Mouse (Mus musculus): ENCODE measurements at regions not wholly inside any gene's neighbourhood (a gene's known extent, or its start where the extent isn't known, plus 50 kb on each side); places are given as distances from the start of the nearest gene placed in this dataset.
A peak's percentile ranks its signal among the peaks of the same experiment; 100 is the strongest.

GRCm38 (mm10) chr4:64228341-64228740, 181.5 kb upstream of the Tnc start:
- no peak for ATAC-seq
- Histone ChIP-seq H3K27ac (ENCODE audit: low read depth, low read length) (no peak overlapping the region), H3K4me1 (ENCODE audit: control insufficient read depth, insufficient read depth, low read length) (no peaks in the 10 kb centered on the region; the same call in 1 of the 2 replicates), H3K27me3 (replicated peaks; ENCODE audit: control insufficient read depth, insufficient read depth, low read length) (no peaks in the 10 kb centered on the region), H3K9ac (ENCODE audit: low read length) (no peak overlapping the region), H3K9me3 (replicated peaks; ENCODE audit: control insufficient read depth, low read length) (no peaks in the 10 kb centered on the region), H3K4me3 (ENCODE audit: low read depth, low read length) (no peak overlapping the region), H3K36me3 (ENCODE audit: control insufficient read depth, insufficient read depth, low read length) (no peaks in the 10 kb centered on the region), H3K4me2 (ENCODE audit: low read length) (no peak overlapping the region)
- 68% methylated on average over 3 of the region's 3 CpGs for WGBS
- no peak for DNase-seq (ENCODE audit: low spot score)

- Histone ChIP-seq H3K4me1 (ENCODE audit: control insufficient read depth, insufficient read depth, low read length) (no peaks in the 10 kb centered on the region; the same call in 1 of the 2 replicates), H3K4me3 (ENCODE audit: low read depth, low read length) (no peak overlapping the region), H3K4me2 (ENCODE audit: low read length) (no peak overlapping the region), H3K27ac (ENCODE audit: low read depth, low read length) (no peak overlapping the region), H3K9ac (ENCODE audit: low read length) (no peak overlapping the region), H3K27me3 (replicated peaks; ENCODE audit: control insufficient read depth, insufficient read depth, low read length) (no peaks in the 10 kb centered on the region), H3K36me3 (ENCODE audit: control insufficient read depth, insufficient read depth, low read length) (no peaks in the 10 kb centered on the region), H3K9me3 (replicated peaks; ENCODE audit: control insufficient read depth, low read length) (no peaks in the 10 kb centered on the region)
- ATAC-seq (no peak), DNase-seq (ENCODE audit: low spot score) (no peak)
These were observed 179.8 kb upstream of the Tnc start for GRCm38 (mm10) chr4:64226635-64227034.

GRCm38 (mm10) chr4:64224918-64225317, 178.1 kb upstream of the Tnc start:
- Histone ChIP-seq H3K9ac (ENCODE audit: low read length) (no peak overlapping the region), H3K4me2 (ENCODE audit: low read length) (no peak overlapping the region), H3K27me3 (replicated peaks; ENCODE audit: control insufficient read depth, insufficient read depth, low read length) (no peaks in the 10 kb centered on the region), H3K9me3 (replicated peaks; ENCODE audit: control insufficient read depth, low read length) (no peaks in the 10 kb centered on the region), H3K27ac (ENCODE audit: low read depth, low read length) (no peak overlapping the region), H3K4me3 (ENCODE audit: low read depth, low read length) (no peak overlapping the region), H3K4me1 (ENCODE audit: control insufficient read depth, insufficient read depth, low read length) (no peaks in the 10 kb centered on the region; the same call in 1 of the 2 replicates), H3K36me3 (ENCODE audit: control insufficient read depth, insufficient read depth, low read length) (no peaks in the 10 kb centered on the region)
- ATAC-seq (no peak), DNase-seq (ENCODE audit: low spot score) (peak; percentile 37)
- 65% methylated on average over 5 of the region's 5 CpGs for WGBS

- DNase-seq (ENCODE audit: low spot score) (no peak), ATAC-seq (no peak)
- WGBS = 85% methylated on average over 2 of the region's 2 CpGs
- Histone ChIP-seq H3K4me1 (ENCODE audit: control insufficient read depth, insufficient read depth, low read length) (no peaks in the 10 kb centered on the region; the same call in 1 of the 2 replicates), H3K4me2 (ENCODE audit: low read length) (no peak overlapping the region), H3K27me3 (replicated peaks; ENCODE audit: control insufficient read depth, insufficient read depth, low read length) (no peaks in the 10 kb centered on the region), H3K4me3 (ENCODE audit: low read depth, low read length) (no peak overlapping the region), H3K27ac (ENCODE audit: low read depth, low read length) (no peak overlapping the region), H3K36me3 (ENCODE audit: control insufficient read depth, insufficient read depth, low read length) (no peaks in the 10 kb centered on the region), H3K9me3 (replicated peaks; ENCODE audit: control insufficient read depth, low read length) (no peaks in the 10 kb centered on the region), H3K9ac (ENCODE audit: low read length) (no peak overlapping the region)
These were observed 173.0 kb upstream of the Tnc start for GRCm38 (mm10) chr4:64219802-64220201.

GRCm38 (mm10) chr4:64207118-64207868, 160.5 kb upstream of the Tnc start:
- peak; percentile 88 for DNase-seq (ENCODE audit: low spot score)
- Histone ChIP-seq H3K36me3 (ENCODE audit: control insufficient read depth, insufficient read depth, low read length) (no peaks in the 10 kb centered on the region), H3K4me2 (ENCODE audit: low read length) (no peak overlapping the region), H3K9ac (ENCODE audit: low read length) (no peak overlapping the region), H3K27ac (ENCODE audit: low read depth, low read length) (0 out of 2 replicates have a peak overlapping the region, but pooled peaks have one; percentile 28), H3K9me3 (replicated peaks; ENCODE audit: control insufficient read depth, low read length) (no peaks in the 10 kb centered on the region), H3K4me1 (ENCODE audit: control insufficient read depth, insufficient read depth, low read length) (no peaks in the 10 kb centered on the region), H3K4me3 (ENCODE audit: low read depth, low read length) (no peak overlapping the region), H3K27me3 (replicated peaks; ENCODE audit: control insufficient read depth, insufficient read depth, low read length) (no peaks in the 10 kb centered on the region)
- ATAC-seq = peak; percentile 98
- 8% methylated on average over 8 of the region's 8 CpGs for WGBS

- Histone ChIP-seq H3K27ac (ENCODE audit: low read depth, low read length) (0 out of 2 replicates have a peak overlapping the region, but pooled peaks have one; percentile 14), H3K9me3 (replicated peaks; ENCODE audit: control insufficient read depth, low read length) (no peaks in the 10 kb centered on the region), H3K9ac (ENCODE audit: low read length) (no peak overlapping the region), H3K4me3 (ENCODE audit: low read depth, low read length) (no peak overlapping the region), H3K4me2 (ENCODE audit: low read length) (no peak overlapping the region), H3K27me3 (replicated peaks; ENCODE audit: control insufficient read depth, insufficient read depth, low read length) (no peaks in the 10 kb centered on the region), H3K4me1 (ENCODE audit: control insufficient read depth, insufficient read depth, low read length) (peaks cover 6% of the 10 kb centered on the region), H3K36me3 (ENCODE audit: control insufficient read depth, insufficient read depth, low read length) (no peaks in the 10 kb centered on the region)
- WGBS = 81% methylated on average over 3 of the region's 3 CpGs
- DNase-seq (ENCODE audit: low spot score) (no peak), ATAC-seq (no peak; the same call in 1 of the 2 replicates)
These were observed 154.0 kb upstream of the Tnc start for GRCm38 (mm10) chr4:64200808-64201190.

GRCm38 (mm10) chr4:64200151-64200807, 153.5 kb upstream of the Tnc start:
- H3K4me3 ChIP-seq (ENCODE audit: low read depth, low read length) = no peak overlapping the region
- no peak overlapping the region for H3K4me2 ChIP-seq (ENCODE audit: low read length)
- DNase-seq (ENCODE audit: low spot score) = peak; percentile 86
- no peaks in the 10 kb centered on the region for H3K27me3 ChIP-seq (replicated peaks; ENCODE audit: control insufficient read depth, insufficient read depth, low read length)
- H3K9ac ChIP-seq (ENCODE audit: low read length) = no peak overlapping the region
- peak; percentile 95 for ATAC-seq
- 0 out of 2 replicates have a peak overlapping the region, but pooled peaks have one; percentile 14 for H3K27ac ChIP-seq (ENCODE audit: low read depth, low read length)
- H3K9me3 ChIP-seq (replicated peaks; ENCODE audit: control insufficient read depth, low read length) = no peaks in the 10 kb centered on the region
- H3K36me3 ChIP-seq (ENCODE audit: control insufficient read depth, insufficient read depth, low read length) = no peaks in the 10 kb centered on the region
- H3K4me1 ChIP-seq (ENCODE audit: control insufficient read depth, insufficient read depth, low read length) = peaks cover 6% of the 10 kb centered on the region
- 10% methylated on average over 3 of the region's 3 CpGs for WGBS

- Histone ChIP-seq H3K4me3 (ENCODE audit: low read depth, low read length) (no peak overlapping the region), H3K27me3 (replicated peaks; ENCODE audit: control insufficient read depth, insufficient read depth, low read length) (no peaks in the 10 kb centered on the region), H3K9me3 (replicated peaks; ENCODE audit: control insufficient read depth, low read length) (no peaks in the 10 kb centered on the region), H3K9ac (ENCODE audit: low read length) (no peak overlapping the region), H3K36me3 (ENCODE audit: control insufficient read depth, insufficient read depth, low read length) (no peaks in the 10 kb centered on the region), H3K27ac (ENCODE audit: low read depth, low read length) (no peak overlapping the region), H3K4me2 (ENCODE audit: low read length) (no peak overlapping the region), H3K4me1 (ENCODE audit: control insufficient read depth, insufficient read depth, low read length) (no peaks in the 10 kb centered on the region)
- ATAC-seq (no peak), DNase-seq (ENCODE audit: low spot score) (no peak)
These were observed 138.2 kb upstream of the Tnc start for GRCm38 (mm10) chr4:64184986-64185385.

- Histone ChIP-seq H3K4me1 (ENCODE audit: control insufficient read depth, insufficient read depth, low read length) (no peaks in the 10 kb centered on the region), H3K27ac (ENCODE audit: low read depth, low read length) (no peak overlapping the region), H3K4me2 (ENCODE audit: low read length) (no peak overlapping the region), H3K36me3 (ENCODE audit: control insufficient read depth, insufficient read depth, low read length) (no peaks in the 10 kb centered on the region), H3K9ac (ENCODE audit: low read length) (no peak overlapping the region), H3K27me3 (replicated peaks; ENCODE audit: control insufficient read depth, insufficient read depth, low read length) (no peaks in the 10 kb centered on the region), H3K4me3 (ENCODE audit: low read depth, low read length) (no peak overlapping the region), H3K9me3 (replicated peaks; ENCODE audit: control insufficient read depth, low read length) (no peaks in the 10 kb centered on the region)
- ATAC-seq = no peak
- no peak for DNase-seq (ENCODE audit: low spot score)
- WGBS = 14% methylated on average over 3 of the region's 3 CpGs
These were observed 129.1 kb upstream of the Tnc start for GRCm38 (mm10) chr4:64175938-64176337.

Data from forebrain, embryonic 14.5 days (tissue).